Mouse (Mus musculus) hindbrain, embryonic 14.5 days (tissue): ENCODE measurements around the gene Lrg1. TPM values are rescaled to one million over a fixed set of nuclear protein-coding genes. Genes with fewer than 3 reads are reported as not detected.
"Not testable (repeated sequence)": the region's sequence is repeated elsewhere in the genome, so short reads cannot be mapped to it uniquely, and the experiment has no call there.

Experiments
- ATAC-seq: fragments of 200-750 bp; cut with Nextera tagmentation; 2 replicates; pipeline ENCODE4 v1.8.0; 2017; ENCODE audit warnings: moderate number of reproducible peaks, mild to moderate bottlenecking, moderate TSS enrichment, moderate library complexity; ENCODE audit not compliant: low FRiP score
- DNase-seq: peaks from one replicate; pipeline ENCODE4 v3.0.0-alpha.2; 2015; ENCODE audit warnings: low spot score
- H3K27ac ChIP-seq: fragments of 300-500 bp; sonication (generic); 2 replicates; pipeline ENCODE4 v1.5.1; 2014; ENCODE audit warnings: mild to moderate bottlenecking, moderate library complexity
- H3K27me3 ChIP-seq: fragments of 300-500 bp; sonication (generic); 2 replicates; pipeline ENCODE4 v1.6.1; 2014; ENCODE audit warnings: mild to moderate bottlenecking, low read length, mixed read lengths; ENCODE audit not compliant: control insufficient read depth, insufficient read depth
- H3K36me3 ChIP-seq: fragments of 300-500 bp; sonication (generic); replicated peaks from 2 replicates; pipeline ENCODE4 v1.6.1; 2014; ENCODE audit not compliant: control insufficient read depth, insufficient read depth
- H3K4me1 ChIP-seq: fragments of 300-500 bp; sonication (generic); replicated peaks from 2 replicates; pipeline ENCODE4 v1.6.1; 2014; ENCODE audit warnings: antibody characterized with exemption, low read length, mixed read lengths; ENCODE audit not compliant: control insufficient read depth, insufficient read depth
- H3K4me2 ChIP-seq: fragments of 300-500 bp; sonication (generic); replicated peaks from 2 replicates; pipeline ENCODE4 v1.6.1; 2014; ENCODE audit warnings: mild to moderate bottlenecking, moderate library complexity
- H3K4me3 ChIP-seq: fragments of 300-500 bp; sonication (generic); replicated peaks from 2 replicates; pipeline ENCODE4 v1.5.1; 2014; ENCODE audit warnings: mild to moderate bottlenecking, low read length
- H3K9ac ChIP-seq: fragments of 300-500 bp; sonication (generic); 2 replicates; pipeline ENCODE4 v1.6.1; 2014
- H3K9me3 ChIP-seq: fragments of 300-500 bp; sonication (generic); 2 replicates; pipeline ENCODE4 v1.6.1; 2016; ENCODE audit warnings: low read length; ENCODE audit not compliant: control insufficient read depth
- WGBS: fragments of 180-500 bp; shearing (Covaris S2); extraction: QIAGEN DNeasy Blood & Tissue Kit; methylation state at CpG from one replicate; pipeline ENCODE4 v1.1.7; 2014; 5-methylcytosine and 5-hydroxymethylcytosine counted together
- polyA plus RNA-seq: library from polyadenylated mRNA; unstranded; fragments of >200 nt; fragmentation: Nextera tagmentation; extraction: Ambion mirVana; gene quantifications from 2 replicates; pipeline ENCODE4 v1.2.1, GENCODE M21; 2014

Gene Lrg1
- polyA plus RNA-seq, 1 experiment from 2014 or later, result 0.19 TPM

DNA sequence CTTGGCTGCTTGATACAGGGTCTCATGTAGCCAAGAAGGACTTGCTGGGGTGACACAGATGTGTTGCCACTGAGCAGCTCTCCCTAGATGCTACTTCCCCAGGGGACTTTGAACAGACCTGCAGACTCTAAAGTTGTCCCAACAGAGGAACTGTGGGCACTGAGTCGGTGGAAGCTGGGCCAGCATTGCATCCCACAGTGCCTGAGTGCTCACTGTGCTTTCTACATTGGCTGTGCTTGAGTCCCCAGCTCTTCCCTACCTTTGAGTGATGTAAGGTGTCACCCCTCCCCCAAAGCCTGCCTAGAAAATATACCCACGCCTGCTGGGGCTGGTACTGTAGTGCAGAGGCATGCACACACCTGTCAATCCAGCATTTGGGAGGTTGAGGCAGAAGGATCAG is 14.1 kb downstream of the Lrg1 start:
- H3K27me3 ChIP-seq, result no peaks in the 10 kb centered on the region
- 88% methylated on average over 2 of the region's 2 CpGs for WGBS

GRCm38 (mm10) chr17:56106981-56107380 is 14.8 kb downstream of the Lrg1 start:
- WGBS, result 87% methylated on average over 4 of the region's 4 CpGs
- ATAC-seq, result no peak

More for the DNA sequence above, 14.1 kb downstream of the Lrg1 start:
- Histone ChIP-seq H3K9ac (no peak overlapping the region), H3K9me3 (no peaks in the 10 kb centered on the region), H3K36me3 (peaks cover 12% of the 10 kb centered on the region), H3K27ac (no peak overlapping the region), H3K4me2 (no peak overlapping the region), H3K4me1 (no peaks in the 10 kb centered on the region; the same call in 1 of the 2 replicates), H3K4me3 (no peak overlapping the region)
- no peak for ATAC-seq
- DNase-seq, result no peak

DNA sequence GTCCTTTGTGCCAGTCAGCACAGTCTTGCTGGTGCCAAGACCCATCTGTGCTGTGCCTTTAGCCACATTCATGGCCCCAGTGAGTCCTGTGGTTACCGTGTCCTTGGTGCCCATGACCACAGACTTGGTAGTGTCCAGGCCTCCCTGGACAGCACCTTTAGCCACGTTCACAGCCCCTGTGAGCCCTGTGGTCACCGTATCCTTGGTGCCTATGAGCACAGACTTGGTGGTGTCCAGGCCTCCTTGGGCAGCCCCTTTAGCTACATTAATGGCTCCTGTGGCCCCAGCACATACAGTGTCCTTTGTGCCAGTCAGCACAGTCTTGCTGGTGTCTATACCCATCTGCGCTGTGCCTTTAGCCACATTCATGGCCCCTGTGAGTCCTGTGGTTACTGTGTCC is 15.4 kb downstream of the Lrg1 start:
- not testable (repeated sequence) for H3K4me2 ChIP-seq, H3K4me3 ChIP-seq, H3K27me3 ChIP-seq, H3K4me1 ChIP-seq, H3K9ac ChIP-seq, H3K27ac ChIP-seq, ATAC-seq, DNase-seq, H3K9me3 ChIP-seq
- peaks cover 23% of the 10 kb centered on the region for H3K36me3 ChIP-seq
- WGBS, result 97% methylated on average over 4 of the region's 4 CpGs

More at GRCm38 (mm10) chr17:56106981-56107380, 14.8 kb downstream of the Lrg1 start:
- Histone ChIP-seq H3K9me3 (no peaks in the 10 kb centered on the region), H3K4me2 (no peak overlapping the region), H3K4me1 (no peaks in the 10 kb centered on the region; the same call in 1 of the 2 replicates), H3K36me3 (peaks cover 20% of the 10 kb centered on the region), H3K27me3 (no peaks in the 10 kb centered on the region), H3K27ac (no peak overlapping the region), H3K4me3 (no peak overlapping the region), H3K9ac (no peak overlapping the region)
- no peak for DNase-seq

- H3K36me3 ChIP-seq, result peaks cover 39% of the 10 kb centered on the region
- ATAC-seq, result not testable (repeated sequence)
- WGBS, result 92% methylated on average over 2 of the region's 5 CpGs
Observed at GRCm38 (mm10) chr17:56104821-56105220, 17.0 kb downstream of the Lrg1 start.

GRCm38 (mm10) chr17:56103465-56104285 is 18.1 kb downstream of the Lrg1 start:
- 97% methylated on average over 8 of the region's 8 CpGs for WGBS
- ATAC-seq, result no peak
- H3K36me3 ChIP-seq, result peaks cover 51% of the 10 kb centered on the region

More at GRCm38 (mm10) chr17:56104821-56105220, 17.0 kb downstream of the Lrg1 start:
- not testable (repeated sequence) for DNase-seq, H3K9me3 ChIP-seq, H3K9ac ChIP-seq, H3K4me1 ChIP-seq, H3K27me3 ChIP-seq, H3K27ac ChIP-seq, H3K4me2 ChIP-seq, H3K4me3 ChIP-seq

GRCm38 (mm10) chr17:56102927-56103326 is 18.9 kb downstream of the Lrg1 start:
- Histone ChIP-seq H3K36me3 (peaks cover 58% of the 10 kb centered on the region), H3K4me3 (no peak overlapping the region), H3K4me2 (no peak overlapping the region), H3K4me1 (no peaks in the 10 kb centered on the region), H3K27me3 (no peaks in the 10 kb centered on the region), H3K9ac (no peak overlapping the region), H3K27ac (no peak overlapping the region), H3K9me3 (no peaks in the 10 kb centered on the region)
- DNase-seq (no peak), ATAC-seq (no peak)
- WGBS, result 95% methylated on average over 9 of the region's 9 CpGs

More at GRCm38 (mm10) chr17:56103465-56104285, 18.1 kb downstream of the Lrg1 start:
- Histone ChIP-seq H3K4me1 (no peaks in the 10 kb centered on the region), H3K4me3 (no peak overlapping the region), H3K27me3 (no peaks in the 10 kb centered on the region), H3K9ac (no peak overlapping the region), H3K27ac (no peak overlapping the region), H3K9me3 (no peaks in the 10 kb centered on the region), H3K4me2 (no peak overlapping the region)
- DNase-seq, result no peak

DNA sequence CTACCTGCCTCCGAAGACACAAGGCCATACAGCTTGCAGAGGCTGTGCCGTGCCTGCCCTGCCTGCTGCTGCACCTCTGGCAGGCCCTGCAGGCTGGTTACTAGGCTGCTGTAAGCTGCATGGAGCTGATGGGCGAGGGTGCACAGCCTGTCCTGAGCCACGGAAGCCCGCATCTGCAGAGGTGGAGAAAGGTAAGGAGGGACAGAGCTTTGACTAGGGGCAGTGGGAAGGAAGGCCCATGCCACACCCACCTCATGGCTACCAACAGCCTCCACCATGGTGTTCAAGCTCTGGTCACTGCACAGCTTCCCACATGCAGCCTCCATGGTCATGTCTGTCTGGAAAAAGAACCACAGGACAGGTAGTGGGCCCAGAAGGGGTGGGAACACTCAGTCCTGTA is 19.6 kb downstream of the Lrg1 start:
- DNase-seq (no peak), ATAC-seq (no peak)
- no peaks in the 10 kb centered on the region for H3K4me1 ChIP-seq
- H3K36me3 ChIP-seq, result peaks cover 66% of the 10 kb centered on the region
- H3K9ac ChIP-seq, result no peak overlapping the region
- H3K9me3 ChIP-seq, result no peaks in the 10 kb centered on the region
- no peak overlapping the region for H3K4me2 ChIP-seq
- no peak overlapping the region for H3K4me3 ChIP-seq
- no peak overlapping the region for H3K27ac ChIP-seq
- no peaks in the 10 kb centered on the region for H3K27me3 ChIP-seq
- WGBS, result 98% methylated on average over 5 of the region's 5 CpGs

- no peak for DNase-seq
- Histone ChIP-seq H3K4me1 (no peaks in the 10 kb centered on the region), H3K27me3 (no peaks in the 10 kb centered on the region), H3K36me3 (peaks cover 79% of the 10 kb centered on the region), H3K27ac (no peak overlapping the region), H3K9ac (no peak overlapping the region), H3K9me3 (no peaks in the 10 kb centered on the region), H3K4me3 (no peak overlapping the region), H3K4me2 (no peak overlapping the region)
- WGBS, result 97% methylated on average over 3 of the region's 3 CpGs
- no peak for ATAC-seq
Observed at GRCm38 (mm10) chr17:56100811-56101210, 21.0 kb downstream of the Lrg1 start.

- no peak for DNase-seq
- no peak for ATAC-seq
- Histone ChIP-seq H3K27me3 (no peaks in the 10 kb centered on the region), H3K36me3 (peaks cover 96% of the 10 kb centered on the region), H3K4me3 (no peak overlapping the region), H3K27ac (no peak overlapping the region), H3K4me1 (no peaks in the 10 kb centered on the region), H3K9me3 (no peaks in the 10 kb centered on the region), H3K4me2 (no peak overlapping the region), H3K9ac (no peak overlapping the region)
- 97% methylated on average over 15 of the region's 15 CpGs for WGBS
Observed at GRCm38 (mm10) chr17:56098711-56099572, 22.9 kb downstream of the Lrg1 start.
